Mouse (Mus musculus) intestine, embryonic 15.5 days (tissue): ENCODE results near the gene Btbd10. TPM values are rescaled to one million over a fixed set of nuclear protein-coding genes. Genes with fewer than 3 reads are reported as not detected.

Experiments used
- ATAC-seq: fragments of 200-750 bp; cut with Nextera tagmentation; 2 replicates; pipeline ENCODE4 v1.8.0; 2017; ENCODE audit warnings: moderate TSS enrichment, moderate library complexity
- H3K27ac ChIP-seq: fragments of 300-500 bp; sonication (generic); 2 replicates; pipeline ENCODE4 v1.5.1; 2015; ENCODE audit warnings: mild to moderate bottlenecking, inconsistent platforms
- H3K27me3 ChIP-seq: fragments of 300-500 bp; sonication (generic); replicated peaks from 2 replicates; pipeline ENCODE4 v1.6.1; 2015; ENCODE audit warnings: inconsistent platforms
- H3K36me3 ChIP-seq: fragments of 300-500 bp; sonication (generic); 2 replicates; pipeline ENCODE4 v1.6.1; 2015; ENCODE audit warnings: inconsistent platforms
- H3K4me1 ChIP-seq: fragments of 300-500 bp; sonication (generic); replicated peaks from 2 replicates; pipeline ENCODE4 v1.6.1; 2015; ENCODE audit warnings: inconsistent platforms
- H3K4me2 ChIP-seq: fragments of 300-500 bp; sonication (generic); replicated peaks from 2 replicates; pipeline ENCODE4 v1.6.1; 2015; ENCODE audit warnings: mild to moderate bottlenecking, inconsistent platforms
- H3K4me3 ChIP-seq: fragments of 300-500 bp; sonication (generic); replicated peaks from 2 replicates; pipeline ENCODE4 v1.5.1; 2015; ENCODE audit warnings: inconsistent platforms
- H3K9ac ChIP-seq: fragments of 300-500 bp; sonication (generic); 2 replicates; pipeline ENCODE4 v1.6.1; 2015; ENCODE audit warnings: inconsistent platforms
- H3K9me3 ChIP-seq: fragments of 300-500 bp; sonication (generic); 2 replicates; pipeline ENCODE4 v1.6.1; 2016; ENCODE audit warnings: inconsistent platforms
- WGBS: fragments of 180-500 bp; shearing (Covaris S2); methylation state at CpG from one replicate; pipeline ENCODE4 v1.1.7; 2015; 5-methylcytosine and 5-hydroxymethylcytosine counted together
- polyA plus RNA-seq: library from polyadenylated mRNA; unstranded; fragments of >200 nt; fragmentation: Nextera tagmentation; extraction: Ambion mirVana; gene quantifications from 2 replicates; pipeline ENCODE4 v1.2.1, GENCODE M21; 2015

Btbd10 gene
- polyA plus RNA-seq, 1 experiment from 2014 or later: 17.0 TPM

GRCm38 (mm10) chr7:113289211-113289610, 80.0 kb downstream of the Btbd10 start:
- Histone ChIP-seq H3K4me2 (no peak overlapping the region), H3K4me1 (no peaks in the 10 kb centered on the region), H3K27ac (no peak overlapping the region), H3K4me3 (no peak overlapping the region), H3K36me3 (no peaks in the 10 kb centered on the region), H3K9ac (no peak overlapping the region), H3K27me3 (no peaks in the 10 kb centered on the region), H3K9me3 (no peaks in the 10 kb centered on the region)
- 89% methylated on average over 1 of the region's 1 CpGs for WGBS
- ATAC-seq: no peak

- no peaks in the 10 kb centered on the region for H3K27me3 ChIP-seq
- no peak overlapping the region for H3K4me2 ChIP-seq
- 88% methylated on average over 2 of the region's 2 CpGs for WGBS
- H3K27ac ChIP-seq: no peak overlapping the region
- H3K9me3 ChIP-seq: no peaks in the 10 kb centered on the region
- no peak overlapping the region for H3K9ac ChIP-seq
- ATAC-seq: no peak
- H3K4me3 ChIP-seq: no peak overlapping the region
- no peaks in the 10 kb centered on the region for H3K36me3 ChIP-seq
- H3K4me1 ChIP-seq: no peaks in the 10 kb centered on the region
These were observed 83.8 kb downstream of the Btbd10 start for GRCm38 (mm10) chr7:113285405-113285804.

DNA sequence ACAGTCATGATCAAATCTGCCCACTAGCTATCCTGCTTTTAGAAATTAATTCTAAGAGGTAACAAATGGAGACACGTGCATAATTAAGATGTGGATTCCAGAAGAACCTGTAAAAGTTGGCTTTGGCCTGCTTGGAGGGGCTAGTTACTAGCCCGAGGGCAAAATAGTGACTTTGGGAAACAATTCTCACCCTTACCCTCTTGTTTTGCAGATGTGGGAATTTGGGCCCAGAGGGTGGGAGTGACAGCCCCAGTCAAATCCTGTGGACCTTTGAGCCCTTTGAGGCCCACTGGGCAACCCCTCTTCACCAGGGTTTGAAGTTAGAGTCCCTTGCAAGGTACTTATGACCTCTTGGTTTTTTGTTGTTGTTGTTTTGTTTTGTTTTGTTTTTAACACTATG, 89.9 kb downstream of the Btbd10 start:
- H3K4me2 ChIP-seq: no peak overlapping the region
- H3K9me3 ChIP-seq: no peaks in the 10 kb centered on the region
- H3K27ac ChIP-seq: no peak overlapping the region
- no peak overlapping the region for H3K9ac ChIP-seq
- H3K4me1 ChIP-seq: no peaks in the 10 kb centered on the region
- no peaks in the 10 kb centered on the region for H3K27me3 ChIP-seq
- no peak overlapping the region for H3K4me3 ChIP-seq
- H3K36me3 ChIP-seq: no peaks in the 10 kb centered on the region
- ATAC-seq: no peak
- WGBS: 83% methylated on average over 2 of the region's 2 CpGs

DNA sequence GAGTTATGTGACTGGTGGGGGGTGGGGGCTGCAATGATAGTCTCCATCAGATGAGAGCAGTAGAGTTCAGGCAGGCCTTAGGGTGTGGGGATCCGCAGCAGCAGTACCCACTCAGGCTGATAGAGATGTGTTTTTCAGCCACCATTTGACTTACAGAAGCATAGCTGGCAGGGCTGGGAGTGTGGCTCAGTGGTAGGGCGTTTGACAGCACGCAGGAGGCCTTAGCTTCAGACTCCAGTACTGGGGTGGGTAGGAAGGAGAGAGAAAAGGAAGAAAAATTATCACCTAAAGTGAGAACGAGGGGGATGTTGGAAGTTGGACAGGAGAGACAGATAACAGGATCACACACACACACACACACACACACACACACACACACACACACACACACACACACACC, 90.7 kb downstream of the Btbd10 start:
- Histone ChIP-seq H3K36me3 (no peaks in the 10 kb centered on the region), H3K27ac (no peak overlapping the region), H3K9ac (no peak overlapping the region), H3K9me3 (no peaks in the 10 kb centered on the region), H3K4me1 (no peaks in the 10 kb centered on the region), H3K27me3 (no peaks in the 10 kb centered on the region), H3K4me3 (no peak overlapping the region), H3K4me2 (no peak overlapping the region)
- ATAC-seq: no peak
- WGBS: 75% methylated on average over 4 of the region's 4 CpGs

DNA sequence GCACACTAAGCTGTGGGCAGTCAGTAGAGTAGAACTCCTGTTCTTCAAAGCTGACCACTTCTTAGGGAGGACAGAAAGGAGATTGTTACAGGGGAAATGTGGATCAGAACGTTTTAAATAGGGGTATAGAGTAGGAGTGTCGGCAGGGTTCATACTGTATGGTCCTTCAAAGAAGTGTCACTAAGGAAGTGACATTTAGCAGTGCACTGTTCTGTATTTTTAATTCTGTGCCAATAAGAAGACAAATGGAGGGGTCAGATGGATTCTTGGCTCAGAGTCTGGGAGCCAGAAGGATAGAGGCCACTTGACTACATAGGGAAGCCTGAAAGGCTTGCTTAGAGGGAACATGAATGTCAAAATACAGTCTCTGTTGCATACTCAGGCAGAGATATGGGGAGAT, 91.9 kb downstream of the Btbd10 start:
- Histone ChIP-seq H3K4me2 (no peak overlapping the region), H3K4me1 (no peaks in the 10 kb centered on the region), H3K4me3 (no peak overlapping the region), H3K27me3 (no peaks in the 10 kb centered on the region), H3K9ac (no peak overlapping the region), H3K27ac (no peak overlapping the region), H3K9me3 (no peaks in the 10 kb centered on the region), H3K36me3 (no peaks in the 10 kb centered on the region)
- ATAC-seq: no peak
- 61% methylated on average over 2 of the region's 2 CpGs for WGBS

GRCm38 (mm10) chr7:113272338-113272997, 96.7 kb downstream of the Btbd10 start:
- H3K36me3 ChIP-seq: no peaks in the 10 kb centered on the region
- no peak overlapping the region for H3K4me3 ChIP-seq
- no peak overlapping the region for H3K4me2 ChIP-seq
- 0 out of 2 replicates have a peak, but pooled peaks cover 4% of the 10 kb centered on the region for H3K4me1 ChIP-seq
- no peaks in the 10 kb centered on the region for H3K9me3 ChIP-seq
- ATAC-seq: no peak
- no peak overlapping the region for H3K9ac ChIP-seq
- 56% methylated on average over 6 of the region's 6 CpGs for WGBS
- H3K27ac ChIP-seq: no peak overlapping the region
- no peaks in the 10 kb centered on the region for H3K27me3 ChIP-seq

DNA sequence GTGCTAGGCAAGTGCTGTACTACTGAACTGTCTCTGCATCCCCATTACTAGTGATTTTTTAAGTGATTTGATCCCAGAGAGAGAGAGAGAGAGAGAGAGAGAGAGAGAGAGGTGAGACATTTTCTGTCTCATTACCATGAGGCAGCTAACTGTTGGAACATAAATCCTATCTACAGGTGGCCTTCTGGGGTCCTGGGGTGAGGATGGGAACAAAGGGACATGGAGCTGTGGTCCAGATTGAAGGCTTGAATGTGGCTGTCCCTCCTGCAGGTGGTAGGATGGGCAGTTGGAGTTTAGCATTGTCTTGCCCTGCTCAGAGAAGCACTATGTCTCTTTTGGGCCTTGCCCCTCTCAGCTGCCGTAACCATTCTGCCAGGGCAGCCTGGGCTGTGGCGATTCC, 98.2 kb downstream of the Btbd10 start:
- no peak overlapping the region for H3K4me2 ChIP-seq
- H3K4me3 ChIP-seq: no peak overlapping the region
- no peak overlapping the region for H3K27ac ChIP-seq
- 0 out of 2 replicates have a peak, but pooled peaks cover 4% of the 10 kb centered on the region for H3K4me1 ChIP-seq
- WGBS: 77% methylated on average over 2 of the region's 2 CpGs
- H3K9me3 ChIP-seq: no peaks in the 10 kb centered on the region
- H3K36me3 ChIP-seq: no peaks in the 10 kb centered on the region
- no peak overlapping the region for H3K9ac ChIP-seq
- no peaks in the 10 kb centered on the region for H3K27me3 ChIP-seq
- no peak for ATAC-seq

DNA sequence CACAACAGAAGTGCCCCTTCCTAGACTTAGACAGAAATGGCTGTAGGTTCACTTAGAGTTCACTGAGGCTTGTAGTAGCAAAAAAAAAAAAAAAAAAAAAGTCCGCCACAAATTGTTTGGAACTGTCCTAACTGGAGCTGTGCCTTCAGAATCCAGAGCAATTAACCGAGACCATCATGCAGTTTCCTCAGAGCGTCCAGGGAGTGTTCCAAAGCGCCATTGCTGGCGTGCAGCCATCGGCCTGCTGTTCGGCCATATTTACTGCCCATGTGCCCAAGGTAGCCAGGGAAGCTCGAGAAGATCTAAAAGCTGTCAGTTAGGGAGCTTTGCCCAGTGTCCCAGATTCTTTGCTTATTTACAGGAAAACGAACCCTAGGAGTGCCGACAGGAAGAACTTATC, 98.6 kb downstream of the Btbd10 start:
- Histone ChIP-seq H3K9ac (no peak overlapping the region), H3K36me3 (no peaks in the 10 kb centered on the region), H3K4me1 (0 out of 2 replicates have a peak, but pooled peaks cover 4% of the 10 kb centered on the region), H3K9me3 (no peaks in the 10 kb centered on the region), H3K4me2 (no peak overlapping the region), H3K4me3 (no peak overlapping the region), H3K27me3 (no peaks in the 10 kb centered on the region), H3K27ac (no peak overlapping the region)
- 70% methylated on average over 10 of the region's 10 CpGs for WGBS
- no peak for ATAC-seq

- Histone ChIP-seq H3K36me3 (no peaks in the 10 kb centered on the region), H3K9me3 (no peaks in the 10 kb centered on the region), H3K27me3 (no peaks in the 10 kb centered on the region), H3K27ac (no peak overlapping the region), H3K9ac (no peak overlapping the region), H3K4me1 (0 out of 2 replicates have a peak, but pooled peaks cover 4% of the 10 kb centered on the region), H3K4me3 (no peak overlapping the region), H3K4me2 (no peak overlapping the region)
- ATAC-seq: no peak
- 75% methylated on average over 3 of the region's 3 CpGs for WGBS
These were observed 99.3 kb downstream of the Btbd10 start for GRCm38 (mm10) chr7:113269921-113270320.

- no peak overlapping the region for H3K9ac ChIP-seq
- no peak overlapping the region for H3K27ac ChIP-seq
- no peak for ATAC-seq
- H3K27me3 ChIP-seq: no peaks in the 10 kb centered on the region
- 0 out of 2 replicates have a peak, but pooled peaks cover 4% of the 10 kb centered on the region for H3K4me1 ChIP-seq
- H3K4me3 ChIP-seq: no peak overlapping the region
- no peak overlapping the region for H3K4me2 ChIP-seq
- H3K9me3 ChIP-seq: no peaks in the 10 kb centered on the region
- H3K36me3 ChIP-seq: no peaks in the 10 kb centered on the region
These were observed 100.1 kb downstream of the Btbd10 start for GRCm38 (mm10) chr7:113269081-113269480.

- Histone ChIP-seq H3K27me3 (no peaks in the 10 kb centered on the region), H3K27ac (no peak overlapping the region), H3K4me1 (0 out of 2 replicates have a peak, but pooled peaks cover 4% of the 10 kb centered on the region), H3K9me3 (no peaks in the 10 kb centered on the region), H3K9ac (no peak overlapping the region), H3K36me3 (no peaks in the 10 kb centered on the region), H3K4me2 (no peak overlapping the region), H3K4me3 (no peak overlapping the region)
- 75% methylated on average over 9 of the region's 9 CpGs for WGBS
- peak; percentile 60 for ATAC-seq
These were observed 100.9 kb downstream of the Btbd10 start for GRCm38 (mm10) chr7:113268287-113268686.
